Mouse (Mus musculus): ENCODE results near the gene Cdc20b.

DNA sequence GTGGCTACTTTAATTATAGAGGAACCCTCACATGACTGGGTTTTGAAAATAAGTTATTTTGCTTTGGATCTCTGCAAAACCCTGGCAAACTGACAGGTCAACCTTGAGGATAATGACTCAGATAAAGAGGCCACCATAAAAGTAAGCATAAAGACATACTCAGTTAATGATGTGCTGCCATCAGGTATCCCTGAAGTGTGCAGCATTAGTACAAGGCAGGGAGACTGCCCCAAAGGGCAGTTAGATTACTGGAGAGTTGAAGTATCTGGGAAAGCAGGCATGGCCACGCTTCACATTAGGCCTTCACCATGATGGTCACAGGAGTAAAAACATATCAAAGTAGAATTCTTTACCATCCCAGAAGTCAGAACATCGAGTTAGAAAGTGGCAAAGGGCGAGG lies 10.0 kb downstream of the Cdc20b start:
- TF ChIP-seq CTCF (IDR thresholded peaks at IDR 0.05; ENCODE audit: low read depth) (no peak), EP300 (IDR thresholded peaks at IDR 0.05; ENCODE audit: low read depth) (no peak)

All from liver, postnatal 0 days (tissue).